Mouse (Mus musculus) CD4-positive, CD25-positive, alpha-beta regulatory T cell, adult 4 months (primary cell): Measurements from ENCODE around the gene Riox2. TPM values are rescaled to one million over a fixed set of nuclear protein-coding genes. Genes with fewer than 3 reads are reported as not detected.

Experiments used
- ATAC-seq: one replicate; pipeline ENCODE4 v1.8.0; 2017
- polyA plus RNA-seq, 2 experiments: library from polyadenylated mRNA; unstranded; fragments of 100-300 nt; shearing (Covaris generic); gene quantifications; one replicate each; pipeline ENCODE4 v1.2.1; 2017

Riox2 gene
- polyA plus RNA-seq = 100 to 1,000 TPM in 1 of 2 experiments, 10 to 100 TPM in 1; 85.6 to 101 TPM

DNA sequence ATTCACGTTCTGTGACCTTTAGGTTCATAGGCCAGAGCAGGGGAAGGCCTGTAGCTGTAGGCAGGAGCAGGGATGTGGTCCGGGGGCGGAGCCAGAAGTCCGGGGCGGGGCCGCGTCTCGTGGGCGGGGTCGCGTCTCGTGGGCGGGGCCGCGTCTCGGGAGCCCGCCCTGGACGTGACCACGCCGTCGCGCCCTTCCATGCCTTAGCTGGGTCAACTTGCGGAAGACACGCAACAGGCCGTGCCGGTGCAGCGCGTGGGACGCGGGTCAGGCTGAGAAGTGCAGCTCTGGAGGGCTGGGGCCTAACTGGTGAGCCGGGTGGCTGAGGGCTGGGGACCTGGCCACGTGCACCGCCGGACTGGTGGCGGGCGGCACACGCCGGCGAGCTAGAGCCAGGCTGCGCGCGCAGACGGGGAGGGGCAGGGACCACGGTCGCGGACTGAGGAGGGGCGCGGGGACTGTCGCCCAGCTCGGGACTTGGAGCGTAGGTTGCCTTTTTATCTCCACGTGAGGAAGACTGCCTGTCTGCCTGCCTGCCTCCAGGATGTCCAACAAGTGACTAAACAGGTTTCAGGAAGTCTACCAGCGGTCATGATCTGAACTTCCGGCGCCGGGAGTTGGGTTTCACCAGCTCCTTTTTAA, at the start of gene Riox2:
Riox2 (plus strand) TSS at position 139 of the 642 bp plus-strand sequence.
- ATAC-seq = peak; percentile 69

DNA sequence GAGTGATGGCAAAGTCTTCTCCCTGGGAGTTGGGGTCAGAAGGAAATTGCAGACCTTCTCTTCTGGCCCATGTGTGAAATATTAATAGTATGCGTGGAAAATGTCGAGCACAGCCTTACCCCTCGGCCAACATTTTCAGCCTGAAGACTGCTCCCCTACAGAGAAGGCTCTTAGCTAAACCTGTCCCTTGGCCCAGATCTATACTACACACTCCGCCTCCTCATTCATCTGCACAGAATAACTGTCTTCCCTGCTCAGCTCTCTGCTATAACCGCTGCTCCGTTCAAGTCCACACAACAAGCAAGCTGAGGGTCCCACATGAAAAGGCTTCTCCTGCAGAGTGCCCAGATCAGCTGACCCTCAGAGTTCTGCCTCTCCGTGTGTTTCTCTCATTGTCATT, 43.6 kb upstream of the Riox2 start:
- ATAC-seq = no peak

DNA sequence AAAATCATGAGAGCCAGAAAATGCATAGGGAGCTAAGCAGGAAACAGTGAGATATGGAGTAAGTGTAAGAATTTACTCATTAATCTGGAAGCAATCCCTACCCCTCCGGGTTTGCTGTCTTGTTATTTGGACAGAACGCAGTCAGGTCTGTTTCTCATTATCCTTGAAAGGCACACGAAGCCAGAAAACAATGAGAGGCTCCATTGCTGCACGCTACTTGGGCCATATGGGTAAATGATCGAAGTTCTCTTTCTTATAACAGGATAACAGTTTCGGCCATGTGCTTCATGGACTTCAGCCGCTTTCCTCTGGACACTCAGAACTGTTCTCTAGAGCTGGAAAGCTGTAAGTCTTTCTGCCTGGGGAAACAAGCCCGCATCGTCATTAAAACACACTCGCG, 38.4 kb upstream of the Riox2 start:
- no peak for ATAC-seq

DNA sequence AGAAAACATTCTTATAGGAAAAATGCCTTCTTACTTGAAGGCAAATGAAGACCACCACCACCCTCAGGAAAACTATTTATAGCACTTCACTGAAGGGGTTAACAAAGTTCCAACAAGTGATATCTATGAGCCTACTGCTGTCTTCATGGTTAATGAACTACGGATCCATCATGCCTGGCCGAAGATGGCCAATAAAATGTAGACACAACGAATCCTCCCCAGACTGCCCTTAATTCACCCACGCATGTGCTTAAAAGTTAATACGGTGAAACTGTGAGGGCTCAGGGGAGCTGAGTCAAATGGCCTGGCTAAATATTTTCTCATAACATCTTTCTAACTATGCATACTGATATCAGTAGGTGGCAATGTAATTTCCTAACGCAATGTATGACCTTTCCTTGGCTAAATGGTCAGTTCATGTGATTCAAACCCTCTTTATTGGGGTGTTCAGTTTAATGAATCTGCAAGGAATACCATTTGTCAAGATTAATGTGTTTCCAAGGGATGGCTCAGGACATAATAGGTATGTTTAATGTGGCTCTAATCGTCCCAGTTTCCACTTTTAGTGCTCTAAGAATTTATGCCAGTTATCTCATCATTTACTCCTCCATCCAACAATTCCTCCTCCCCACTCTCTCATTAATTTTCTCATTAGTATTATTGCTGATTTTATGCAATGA, 26.6 kb upstream of the Riox2 start:
- no peak for ATAC-seq

DNA sequence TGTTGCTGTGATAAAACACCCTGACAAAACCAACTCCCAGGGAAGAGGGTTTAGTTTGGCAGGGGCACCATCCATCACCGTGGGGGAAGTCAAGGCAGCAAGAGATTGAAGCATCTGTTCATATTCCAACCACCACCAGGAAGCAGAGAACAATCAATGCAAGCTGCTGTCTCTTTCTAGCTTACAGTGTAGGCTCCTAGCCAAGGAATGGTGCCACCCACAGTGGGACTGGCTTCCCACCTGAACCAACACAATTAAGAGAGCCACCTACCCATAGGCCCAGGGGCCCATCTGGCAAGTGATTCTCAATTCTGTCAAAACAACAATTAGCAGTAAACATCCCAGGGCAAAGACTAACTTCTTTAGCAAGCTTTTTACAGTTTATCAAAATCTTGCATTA, 23.4 kb upstream of the Riox2 start:
- no peak for ATAC-seq

DNA sequence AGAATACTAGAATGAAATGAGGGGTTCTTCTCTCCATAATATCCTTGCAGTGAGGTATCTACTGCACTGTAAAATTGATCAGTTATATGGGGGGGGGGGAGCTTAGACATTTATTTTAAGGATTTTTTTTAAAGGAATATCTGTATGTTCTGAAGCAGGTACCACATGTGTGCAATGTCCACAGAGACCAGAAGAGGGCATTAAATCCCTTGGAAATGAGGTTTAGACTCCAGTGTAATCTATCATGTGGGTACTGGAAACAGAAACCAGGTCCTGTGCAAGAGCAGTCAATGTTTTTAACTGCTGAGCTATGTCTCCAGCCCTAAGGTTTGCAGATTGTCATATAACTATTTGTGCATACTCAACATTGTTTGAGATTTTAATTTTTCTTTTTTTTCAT, 22.5 kb upstream of the Riox2 start:
- peak; percentile 41 for ATAC-seq

DNA sequence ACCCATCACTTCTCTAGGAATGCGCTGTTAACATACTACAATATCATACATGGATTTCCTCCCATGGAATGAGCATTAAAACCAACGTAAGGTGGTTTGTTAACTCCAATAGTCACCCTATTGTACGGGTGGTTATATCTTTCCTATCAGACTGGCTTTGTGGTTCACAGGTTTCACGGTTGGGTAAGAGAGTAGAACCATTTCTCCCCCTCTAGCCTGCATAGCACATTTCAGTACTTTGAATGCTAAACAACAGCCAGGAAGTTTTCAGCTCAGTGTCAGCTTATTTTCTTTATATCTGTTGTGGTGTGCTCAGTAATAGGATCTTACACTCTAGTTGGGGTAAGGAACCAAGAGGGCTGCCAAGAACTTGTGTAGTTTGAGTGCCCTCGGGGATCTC, 19.8 kb upstream of the Riox2 start:
- no peak for ATAC-seq

DNA sequence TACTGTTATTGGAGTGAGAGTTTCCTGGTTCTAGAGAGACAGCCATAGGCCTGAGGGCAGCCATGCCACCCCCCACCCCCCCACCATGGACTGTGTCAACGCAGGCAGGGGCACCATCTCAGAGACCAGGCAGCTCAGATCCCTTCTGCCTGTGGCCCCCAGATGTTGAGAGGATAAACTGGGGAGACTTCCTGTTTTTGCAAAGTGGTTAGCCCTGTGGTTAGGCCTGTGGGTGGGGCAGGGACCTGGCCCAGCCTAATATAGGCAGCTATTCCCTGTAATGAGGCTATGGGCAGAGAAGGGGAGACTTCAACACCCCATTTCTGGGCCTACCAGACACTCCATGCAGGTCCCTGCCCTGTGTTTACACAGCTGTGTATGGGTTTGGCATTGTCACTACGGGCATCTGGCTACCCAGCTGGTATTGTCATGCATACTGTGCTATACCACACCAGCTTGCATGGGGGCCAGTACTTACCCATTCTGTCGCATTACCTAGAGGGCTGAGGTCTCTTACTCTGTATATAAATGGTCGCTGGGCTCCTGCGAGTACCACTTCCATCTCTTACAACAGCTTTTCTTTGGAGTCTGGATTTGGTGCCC, 12.2 kb upstream of the Riox2 start:
- ATAC-seq = peak; percentile 86

DNA sequence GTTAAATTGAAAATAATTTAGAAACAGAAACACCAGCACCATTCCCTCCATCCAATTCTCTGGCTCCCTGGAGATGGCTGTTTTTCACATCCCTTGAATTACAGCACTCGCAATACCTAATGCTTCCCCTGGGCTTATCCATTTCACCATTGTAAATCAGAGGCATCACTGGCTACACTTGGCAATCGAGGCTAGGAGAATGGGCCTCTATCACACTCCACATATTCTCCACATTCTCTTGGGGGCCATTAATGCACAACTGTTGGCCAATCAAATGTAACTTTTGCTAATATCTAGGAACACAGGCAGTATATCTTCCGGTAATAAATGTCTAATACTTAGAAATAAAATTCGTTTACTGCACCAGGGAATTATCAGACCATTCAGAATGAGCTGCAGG, 8.0 kb upstream of the Riox2 start:
- ATAC-seq = no peak

DNA sequence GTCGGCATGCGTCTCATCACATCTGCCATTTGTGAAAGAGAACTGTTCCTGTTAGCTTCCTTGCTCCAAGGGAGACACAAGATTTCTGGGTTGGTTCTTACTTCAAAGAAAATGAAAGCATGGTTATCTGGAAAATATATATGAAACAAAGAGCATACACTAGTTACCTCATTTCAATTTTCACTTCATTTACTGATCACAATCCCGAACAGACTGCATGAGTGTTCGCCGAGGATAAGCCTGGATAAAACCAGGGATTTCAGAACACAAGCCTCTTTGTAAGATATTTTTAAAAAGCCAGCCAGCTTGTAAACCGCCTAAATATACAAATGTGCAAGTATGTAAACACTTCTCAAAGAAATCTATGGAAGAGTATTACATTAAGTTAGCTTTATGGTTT, 7.6 kb upstream of the Riox2 start:
- no peak for ATAC-seq

DNA sequence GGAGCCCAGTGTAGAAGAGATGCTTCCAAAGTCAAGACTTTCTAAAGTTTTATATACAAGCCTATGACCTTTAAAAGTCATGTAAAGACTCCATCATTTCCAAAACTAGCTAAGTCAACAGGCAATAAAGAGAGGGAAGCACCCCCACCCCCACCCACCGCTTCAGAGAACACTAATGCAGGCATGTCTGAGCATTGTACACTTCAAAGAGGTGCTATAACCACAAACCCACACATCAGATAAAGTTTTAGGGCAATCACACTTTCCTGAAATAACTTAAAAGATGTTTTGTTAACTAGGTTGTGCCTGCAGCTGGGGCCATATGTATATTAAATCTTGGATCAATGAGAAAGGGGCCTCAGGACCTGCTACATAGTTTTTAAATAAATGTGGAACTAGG, 1.7 kb upstream of the Riox2 start:
- peak; percentile 46 for ATAC-seq

DNA sequence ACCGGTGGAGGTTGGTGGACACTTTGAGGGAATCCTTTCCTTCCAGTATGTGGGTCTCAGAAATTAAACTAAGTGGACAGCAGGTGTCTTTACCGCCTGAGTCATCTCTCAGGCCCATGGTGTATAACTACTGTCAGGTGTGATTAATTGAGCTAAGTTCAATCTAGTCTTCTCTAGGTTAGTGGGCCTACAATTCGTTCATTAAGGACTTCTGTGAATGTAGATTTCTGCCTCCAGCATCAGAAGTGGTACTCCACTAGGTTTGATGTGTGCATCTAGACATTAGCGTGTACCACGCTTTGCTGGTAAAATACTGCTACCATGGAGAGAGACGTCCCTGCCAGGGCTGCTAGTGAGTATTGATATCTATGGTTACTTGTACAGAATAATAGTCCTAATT, 971 bp downstream of the Riox2 start:
- ATAC-seq = no peak

DNA sequence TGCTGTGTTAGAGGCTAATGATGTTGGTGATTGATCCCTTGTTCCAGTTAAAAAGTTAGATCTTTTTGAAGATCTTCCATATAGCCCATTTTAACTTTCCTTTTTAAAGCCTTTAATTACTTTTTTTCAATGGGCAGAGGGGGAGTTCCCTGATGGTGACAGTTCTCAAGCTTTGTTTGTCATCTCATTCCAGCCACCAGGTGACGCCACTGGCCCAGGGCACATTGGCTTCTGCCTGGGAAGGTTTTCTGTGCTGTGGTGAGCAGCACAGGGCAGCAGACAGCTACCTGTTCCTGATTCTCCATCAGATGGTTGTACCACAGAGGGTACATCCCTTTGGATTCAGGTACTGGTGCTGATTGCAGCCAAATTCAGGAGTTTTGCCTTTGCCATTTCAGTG, 3.2 kb downstream of the Riox2 start:
- peak; percentile 49 for ATAC-seq

DNA sequence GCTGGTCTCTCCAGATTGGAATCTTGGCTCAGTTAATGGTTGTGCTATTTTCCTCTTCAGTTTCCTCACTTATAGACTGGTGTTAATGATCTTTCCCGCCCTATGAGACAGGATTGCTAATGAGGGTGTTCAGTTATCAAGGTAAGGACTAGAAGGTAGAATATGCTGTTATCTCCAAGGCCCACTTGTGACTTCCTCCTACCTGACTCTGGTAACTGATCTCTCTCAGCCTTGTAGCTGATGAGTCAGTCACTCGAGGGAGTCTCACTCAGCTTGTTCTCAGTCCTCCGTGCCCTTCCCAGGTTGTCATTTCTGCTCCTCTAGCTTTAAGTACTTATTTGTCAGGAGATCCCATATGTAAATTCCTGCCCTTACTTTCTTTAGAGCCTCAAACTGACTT, 6.4 kb downstream of the Riox2 start:
- no peak for ATAC-seq

DNA sequence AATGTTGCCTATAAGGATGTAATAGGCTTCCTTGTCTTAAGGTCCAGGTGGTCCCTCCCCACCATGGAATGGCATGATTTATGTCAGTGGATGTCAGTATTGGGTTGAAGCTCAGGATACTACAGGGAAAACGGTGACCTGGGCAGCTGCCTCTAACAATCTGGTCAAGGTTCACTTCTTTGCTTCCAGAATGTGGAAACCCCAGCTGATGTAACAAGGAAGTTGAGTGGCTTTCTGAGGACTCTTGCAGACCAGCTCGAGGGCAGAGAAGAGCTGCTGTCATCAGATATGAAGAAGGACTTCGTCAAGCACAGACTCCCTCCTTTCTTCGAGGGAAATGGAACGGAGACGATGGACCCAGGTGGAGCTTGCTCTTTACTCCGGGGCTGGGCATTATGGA, 15.7 kb downstream of the Riox2 start:
- no peak for ATAC-seq

DNA sequence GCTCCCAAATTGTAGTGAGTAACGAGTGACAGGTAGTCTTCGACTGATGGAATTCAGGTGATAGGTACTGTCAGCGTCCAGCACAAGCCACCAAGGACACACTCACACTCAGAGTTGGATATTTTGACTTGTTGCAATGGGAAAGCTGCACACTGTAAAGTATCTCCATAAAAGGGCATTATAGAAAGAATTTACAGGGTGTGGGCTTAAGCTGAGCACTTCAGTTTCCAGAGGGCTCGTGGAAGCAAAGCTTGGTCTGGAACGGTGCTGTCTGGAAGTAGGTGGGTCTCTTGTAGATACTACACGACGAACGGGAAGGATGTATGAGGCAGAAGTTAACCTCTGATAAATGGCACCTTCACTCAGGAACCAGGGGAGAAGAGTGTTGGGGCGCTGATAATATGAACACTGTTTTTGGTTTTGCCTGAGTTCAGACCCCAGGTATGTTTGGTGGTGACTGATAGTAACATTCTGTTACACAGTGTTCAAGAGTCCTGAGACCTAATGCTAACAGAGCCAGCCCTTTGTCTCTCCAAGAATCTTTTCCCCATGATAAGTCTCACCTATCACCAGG, 16.5 kb downstream of the Riox2 start:
- no peak for ATAC-seq

DNA sequence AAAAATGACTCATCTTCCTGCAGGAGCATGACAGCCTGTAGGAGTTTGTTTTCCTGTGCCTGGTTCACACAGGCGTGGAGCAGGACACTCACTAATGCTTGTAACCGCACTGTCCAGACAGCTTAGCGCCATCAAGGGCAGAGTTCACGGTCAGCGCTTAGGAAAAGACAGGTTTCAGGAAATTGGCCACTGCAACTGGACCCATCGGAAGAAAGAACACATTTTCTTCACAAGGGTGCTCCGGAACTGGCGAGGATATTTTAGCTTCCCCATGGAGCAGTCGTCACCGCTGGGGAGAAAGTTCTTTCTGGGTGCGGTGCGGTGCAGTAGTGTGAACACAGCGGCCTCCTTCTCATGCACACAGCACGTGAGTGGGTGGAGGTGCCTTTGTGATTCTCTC, 21.6 kb downstream of the Riox2 start:
- no peak for ATAC-seq

DNA sequence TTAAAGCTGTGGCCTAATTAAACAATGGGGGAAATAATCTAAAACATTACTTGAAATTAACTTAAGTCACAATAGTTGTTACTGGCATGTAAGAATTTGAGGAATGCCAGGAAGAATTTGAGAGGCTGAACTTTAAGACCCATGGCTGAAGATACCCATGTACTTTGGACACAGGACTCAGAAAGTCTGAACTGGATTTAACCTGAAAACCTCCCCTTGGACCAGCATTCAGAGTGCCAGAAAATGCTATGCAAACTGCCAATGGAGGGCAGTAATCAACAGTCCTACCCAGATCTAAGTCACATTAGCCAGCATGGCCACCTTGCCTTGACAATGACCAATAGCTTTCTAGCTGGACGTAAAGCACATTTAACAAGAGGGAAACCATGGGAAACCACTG, 26.4 kb downstream of the Riox2 start:
- no peak for ATAC-seq

DNA sequence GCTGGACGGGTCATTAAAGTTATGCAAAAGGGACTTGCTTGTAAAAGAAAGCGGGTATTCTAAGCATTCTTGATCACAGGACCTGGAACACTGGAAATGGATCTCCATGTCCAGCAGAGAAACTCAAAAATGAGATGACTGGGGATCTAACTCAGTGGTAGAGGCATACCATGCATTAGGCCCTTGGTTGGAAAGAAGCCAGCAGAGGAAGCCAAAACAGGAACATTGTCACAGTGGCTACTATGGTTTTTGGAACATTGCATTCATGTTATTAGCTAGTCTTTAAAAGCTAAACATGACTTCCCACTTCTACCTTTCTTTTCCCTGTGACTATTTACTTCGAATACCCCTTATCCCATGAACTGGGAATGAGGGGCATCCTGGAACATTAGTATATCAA, 27.6 kb downstream of the Riox2 start:
- ATAC-seq = no peak

DNA sequence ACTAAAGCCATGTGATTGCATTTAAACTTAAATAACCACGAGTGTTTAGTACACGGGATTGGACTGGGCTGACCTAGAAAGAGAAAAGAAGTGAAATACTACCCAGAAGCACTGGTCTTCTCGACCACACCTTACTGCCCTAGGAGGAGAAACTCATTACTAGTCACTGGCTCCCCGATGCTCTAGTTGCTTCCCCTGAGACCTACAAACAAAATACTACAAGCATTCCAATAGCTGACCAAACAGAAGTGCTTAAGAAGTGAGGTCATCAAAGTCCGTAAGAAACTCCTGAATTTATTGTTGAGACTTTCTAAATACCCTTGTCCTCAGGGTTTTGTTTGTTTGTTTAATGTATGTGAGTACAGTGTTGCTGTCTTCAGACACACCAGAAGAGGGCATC, 38.3 kb downstream of the Riox2 start:
- ATAC-seq = no peak

DNA sequence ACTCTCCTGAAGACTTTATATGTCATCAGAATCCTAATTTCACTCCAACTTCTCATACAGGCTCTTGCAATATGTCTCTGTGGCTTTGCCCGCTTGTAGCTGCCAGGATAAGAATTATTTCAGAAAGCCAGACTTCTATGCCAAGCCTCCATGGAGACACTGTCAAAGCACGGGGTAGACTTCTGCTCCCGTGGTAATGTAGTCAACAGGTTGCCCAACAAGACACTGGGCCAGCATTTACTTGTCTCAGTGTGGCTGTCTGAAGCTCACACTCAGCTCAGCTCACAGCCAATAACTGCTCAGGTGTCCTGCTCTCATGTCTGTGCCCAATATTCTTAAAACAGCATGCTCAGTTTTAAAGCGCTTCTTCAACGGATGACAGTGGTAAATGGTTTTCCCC, 43.6 kb downstream of the Riox2 start:
- no peak for ATAC-seq

DNA sequence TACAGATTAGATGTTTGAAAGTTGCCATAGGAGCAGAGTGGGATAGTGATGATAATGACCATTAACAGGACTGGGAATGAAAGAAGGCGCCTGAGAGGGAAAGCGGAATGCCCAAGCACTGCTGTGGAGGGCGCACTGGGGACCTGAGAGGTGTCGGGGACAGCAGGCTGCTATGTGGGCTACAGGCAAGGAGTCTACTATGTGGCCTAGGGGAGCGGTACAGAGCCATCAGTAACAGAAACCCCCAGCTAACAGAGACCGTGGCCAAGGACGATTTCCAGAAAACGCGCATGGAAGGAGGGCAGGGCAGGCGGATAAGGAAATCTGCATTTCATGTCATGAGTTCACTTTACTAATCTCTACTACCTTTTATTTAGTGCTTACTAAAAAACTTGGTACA, 45.4 kb downstream of the Riox2 start:
- no peak for ATAC-seq

DNA sequence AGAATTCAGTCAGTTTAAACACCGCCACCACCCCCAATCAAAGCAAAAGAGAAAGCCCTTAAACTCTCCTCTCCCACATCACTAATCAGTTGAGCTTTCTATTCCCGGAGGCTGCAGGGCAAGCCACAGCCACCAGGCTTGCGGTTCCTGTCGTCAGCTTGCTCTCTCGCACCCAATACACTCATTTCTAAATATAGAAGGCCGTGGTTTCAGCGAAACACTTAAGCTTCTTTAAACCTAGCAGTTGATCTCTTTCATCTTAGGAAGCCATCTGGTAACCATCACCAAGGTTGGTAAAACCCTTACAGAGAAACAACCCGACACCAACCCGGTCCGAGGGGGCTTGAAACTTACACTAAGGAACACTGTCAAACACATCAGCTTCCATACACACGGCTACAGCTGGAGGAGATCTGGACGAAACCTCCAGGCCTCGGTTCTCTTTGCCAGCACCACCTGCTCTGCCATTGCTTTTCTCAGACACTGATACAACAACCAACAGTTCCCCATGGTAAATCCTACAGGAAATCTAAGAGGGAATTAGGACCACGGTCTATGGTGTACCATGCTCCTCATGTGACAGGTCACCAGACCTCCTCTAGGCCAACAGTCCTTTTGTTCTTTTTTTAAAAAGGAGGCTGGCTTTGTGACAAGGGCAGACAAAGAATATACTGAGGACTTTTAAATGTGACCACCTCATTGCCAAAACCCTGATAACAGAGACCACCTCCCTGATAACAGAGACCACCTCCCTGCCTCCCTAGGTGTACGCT, 46.1 kb downstream of the Riox2 start:
- ATAC-seq = peak; percentile 92
